ENCODE assay signal across 30 mouse cellular contexts in genomic region chr17:34104804-34105203, GRCm38 (mm10). TPM values are rescaled to one million over a fixed set of nuclear protein-coding genes. Genes with fewer than 3 reads are reported as not detected.
A peak's percentile ranks its signal among the peaks of the same experiment; 100 is the strongest.
DNase-seq lines count a peak whose midpoint lies in the region; ATAC-seq and TF ChIP-seq lines count a peak whose summit lies in the region.
"Had no signal": no experiment of that assay in that cellular context is flagged by ENCODE, and none has a peak within 500 bp of the region (broad histone marks: within the 10 kb centered on the region; RNA-seq: fewer than 3 reads in every experiment).

No protein-coding gene starts in this region.

- H3K27ac ChIP-seq in small intestine, adult 2 months (ENCODE audit: insufficient read depth, low read depth, low read length) = peak overlapping the region; percentile 13; the same call in 1 of the 2 replicates
- H3K27ac ChIP-seq: embryonic facial prominence, embryonic 13.5 days; embryonic facial prominence, embryonic 15.5 days; forebrain, embryonic 10.5 days; forebrain, embryonic 12.5 days had no signal

- peak; percentile 74 for DNase-seq in A20 (ENCODE audit: low read depth, low spot score)
- DNase-seq in CD4-positive helper T cell, adult 2 months (ENCODE audit: low read depth, low spot score) = peak; percentile 67
- peak; percentile 80 for DNase-seq in induced T-regulatory cell, adult 2 months (ENCODE audit: low read depth)
- DNase-seq in left cerebral cortex, postnatal 14 days (ENCODE audit: low spot score in 2 of 2) = no peak
- no peak for DNase-seq in left cerebral cortex, postnatal 36 days (ENCODE audit: low spot score in 2 of 2)
- DNase-seq in left cerebral cortex, adult 11 months (ENCODE audit: low spot score) = no peak
- DNase-seq: adrenal gland, adult 2 months; adrenal gland, postnatal 10 days; adrenal gland, postnatal 25 days; B cell, adult 2 months; cerebellum, adult 11 months; cerebellum, adult 18-20 months; cerebellum, adult 8-10 months; cerebellum, adult 9-11 months; cerebellum, postnatal 14 days; cerebellum, postnatal 36 days; embryo, embryonic 11 days had no signal

- H3K4me1 ChIP-seq in small intestine, adult 2 months (ENCODE audit: control insufficient read depth, insufficient read depth, insufficient read length, low read length) = peaks cover 10% of the 10 kb centered on the region; the same call in 1 of the 2 replicates
- H3K4me1 ChIP-seq: embryonic facial prominence, embryonic 13.5 days had no signal

- no peaks in the 10 kb centered on the region for H3K36me3 ChIP-seq in small intestine, adult 2 months (ENCODE audit: control insufficient read depth, insufficient read depth, low read length)

- no peak for ATAC-seq in monocyte, adult 5-6 weeks (replicated peaks; ENCODE audit: insufficient number of reproducible peaks, low FRiP score, low TSS enrichment, poor library complexity, severe bottlenecking)
- ATAC-seq: activated CD4-positive, CD25-positive, alpha-beta regulatory T cell, adult 4 months; forebrain, embryonic 14.5 days; forebrain, embryonic 16.5 days; Patski had no signal

- H3K27me3 ChIP-seq in small intestine, adult 2 months (ENCODE audit: control insufficient read depth, insufficient read depth, low read length) = no peaks in the 10 kb centered on the region
- H3K27me3 ChIP-seq: embryonic facial prominence, embryonic 13.5 days; embryonic facial prominence, embryonic 15.5 days; Patski had no signal

- intact Hi-C loops in left cerebral cortex, postnatal 14 days (cut with DNase I) = loop anchor here (10.0 kb wide), 1 partner anchor 130 kb away; the partner anchor contains the start of gene H2-Ob
- intact Hi-C loops in left cerebral cortex, postnatal 36 days (cut with DNase I) = loop anchor here (5.0 kb wide), 1 partner anchor 62 kb away; no protein-coding TSS in a partner anchor

- no peak for TF ChIP-seq POLR2A in small intestine, adult 2 months (IDR thresholded peaks at IDR 0.05; ENCODE audit: low read depth, low read length)

- 73% methylated on average over 9 of the region's 9 CpGs for WGBS in small intestine, adult 2 months

- no peak for TF ChIP-seq CTCF in small intestine, adult 2 months (IDR thresholded peaks at IDR 0.05; ENCODE audit: extremely low read depth, insufficient read length, insufficient replicate concordance, low read depth, low read length)

- H3K4me3 ChIP-seq in small intestine, adult 2 months (ENCODE audit: low read depth, low read length) = no peak overlapping the region
- H3K4me3 ChIP-seq: embryonic facial prominence, embryonic 13.5 days; embryonic facial prominence, embryonic 15.5 days; erythroblast, embryonic 14.5 days; forebrain, embryonic 10.5 days; forebrain, embryonic 12.5 days had no signal

RNA-seq across cellular contexts. Expression of gene H2-Oa, which starts 12.7 kb away (rescaled TPM):
- 7.2 and 16.6 TPM in 2 replicates for polyA plus RNA-seq in small intestine, adult 2 months (2012; rRNA removed)
- 7.8 to 18.9 TPM (median 17.6 TPM) in 3 replicates for total RNA-seq in monocyte, adult 5-6 weeks (2017)
- total RNA-seq in left cerebral cortex, postnatal 14 days (2021) = under 1 TPM in 1 of 2 experiments, not detected in 1; 0.32 TPM
- under 1 TPM in 1 of 2 experiments, not detected in 1; 0.79 TPM for total RNA-seq in left cerebral cortex, postnatal 36 days (2021)
- polyA plus RNA-seq: G1E, Patski had no signal

RNA-seq across cellular contexts. Expression of gene H2-DMa, which starts 14.5 kb away (rescaled TPM):
- 35.4 and 169 TPM in 2 replicates for polyA plus RNA-seq in small intestine, adult 2 months (2012; rRNA removed)
- total RNA-seq in monocyte, adult 5-6 weeks (2017) = 55.9 to 84.5 TPM (median 72.8 TPM) in 3 replicates
- 10 to 100 TPM; 25.8 to 29.1 TPM for total RNA-seq in left cerebral cortex, postnatal 14 days (2021)
- total RNA-seq in left cerebral cortex, postnatal 36 days (2021) = 10 to 100 TPM; 26.1 to 28.5 TPM

RNA-seq across cellular contexts. Expression of gene Brd2, which starts 17.6 kb away (rescaled TPM):
- 41.2 and 73.1 TPM in 2 replicates for polyA plus RNA-seq in small intestine, adult 2 months (2012; rRNA removed)
- 374 to 583 TPM (median 393 TPM) in 3 replicates for total RNA-seq in monocyte, adult 5-6 weeks (2017)
- total RNA-seq in left cerebral cortex, postnatal 14 days (2021) = 100 to 1,000 TPM; 231 to 249 TPM
- 100 to 1,000 TPM; 183 to 189 TPM for total RNA-seq in left cerebral cortex, postnatal 36 days (2021)

RNA-seq across cellular contexts. Expression of gene H2-DMb2, which starts 38.3 kb away (rescaled TPM):
- polyA plus RNA-seq in small intestine, adult 2 months (2012; rRNA removed) = 12.7 and 25.4 TPM in 2 replicates
- total RNA-seq in monocyte, adult 5-6 weeks (2017) = 71.7 to 98.5 TPM (median 90.4 TPM) in 3 replicates
- 1 to 10 TPM; 1.0 to 1.1 TPM for total RNA-seq in left cerebral cortex, postnatal 14 days (2021)
- total RNA-seq in left cerebral cortex, postnatal 36 days (2021) = under 1 TPM; 0.59 to 0.93 TPM
- total RNA-seq: G1E had no signal
- polyA plus RNA-seq: embryonic facial prominence, embryonic 11.5 days; erythroblast, embryonic 14.5 days; forebrain, embryonic 12.5 days; G1E had no signal

RNA-seq across cellular contexts. Expression of gene H2-DMb1, which starts 48.1 kb away (rescaled TPM):
- 39.0 and 281 TPM in 2 replicates for polyA plus RNA-seq in small intestine, adult 2 months (2012; rRNA removed)
- total RNA-seq in monocyte, adult 5-6 weeks (2017) = 48.2 to 62.0 TPM (median 61.5 TPM) in 3 replicates
- 1 to 10 TPM; 1.1 to 1.6 TPM for total RNA-seq in left cerebral cortex, postnatal 14 days (2021)
- total RNA-seq in left cerebral cortex, postnatal 36 days (2021) = 1 to 10 TPM in 1 of 2 experiments, under 1 TPM in 1; 0.94 to 1.1 TPM
- polyA plus RNA-seq: erythroblast, embryonic 14.5 days had no signal

Comparison
In these comparisons a context has a peak if more than half of its experiments do, and no peak if none do; other contexts are left out.
1. DNase-seq: peak in A20 (single experiment), CD4-positive helper T cell, adult 2 months (single experiment) and induced T-regulatory cell, adult 2 months (single experiment); none in left cerebral cortex, postnatal 14 days (0 of 2), left cerebral cortex, postnatal 36 days (0 of 2) and left cerebral cortex, adult 11 months (single experiment).